Comparison of ENCODE assay signal across 9 mouse cellular contexts in the genomic region with DNA sequence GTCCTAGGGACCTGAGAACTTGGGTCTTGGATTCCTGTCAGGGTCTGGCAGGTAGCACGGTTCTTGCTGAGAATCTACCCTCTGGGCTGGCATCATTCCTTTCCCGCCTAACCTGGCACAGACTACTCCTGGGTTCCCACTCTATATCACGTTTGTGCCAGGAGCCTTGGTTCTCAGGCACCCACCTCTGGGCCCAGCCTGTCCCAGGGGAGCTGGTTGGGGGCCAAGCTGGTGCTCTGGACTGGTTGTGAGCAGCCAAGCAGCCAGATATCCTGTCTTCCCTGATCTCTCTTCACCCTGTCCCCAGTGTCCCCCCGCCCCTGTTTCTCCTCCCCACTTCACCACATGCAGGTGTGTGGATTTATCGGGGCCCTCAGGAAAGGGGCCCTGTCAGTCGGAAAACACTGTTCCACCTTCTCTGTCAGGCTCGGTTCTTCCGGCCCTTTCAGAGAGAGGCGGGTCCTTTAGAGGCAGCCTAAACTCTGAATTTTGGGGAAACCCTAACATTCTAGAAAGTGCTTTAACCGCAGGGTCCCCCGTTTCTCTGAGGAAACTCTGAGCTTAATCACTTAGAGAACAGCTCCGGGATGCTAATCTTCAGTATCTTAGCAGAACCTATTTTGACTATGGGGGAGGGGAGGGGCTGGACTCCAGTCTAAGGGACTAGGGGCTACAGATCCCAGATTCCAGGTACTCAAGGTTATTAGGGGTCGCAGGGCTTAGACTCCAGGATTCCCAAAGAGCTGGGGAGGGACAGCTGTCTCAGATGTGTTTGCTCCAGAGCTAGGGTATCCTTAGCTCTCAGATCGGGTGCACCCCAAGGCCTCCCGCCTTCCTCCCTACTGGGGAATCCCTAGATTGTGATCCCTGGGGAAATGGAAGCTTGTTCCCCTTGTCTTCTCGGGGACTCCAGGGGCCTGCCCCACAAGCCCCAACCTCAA. TPM values are rescaled to one million over a fixed set of nuclear protein-coding genes. Genes with fewer than 3 reads are reported as not detected.
A peak's percentile ranks its signal among the peaks of the same experiment; 100 is the strongest.
DNase-seq lines count a peak whose midpoint lies in the region; ATAC-seq and TF ChIP-seq lines count a peak whose summit lies in the region.
"Had no signal": no experiment of that assay in that cellular context is flagged by ENCODE, and none has a peak within 500 bp of the region (broad histone marks: within the 10 kb centered on the region; RNA-seq: fewer than 3 reads in every experiment).

No protein-coding gene starts in this region.

- peak overlapping the region; percentile 54; the same call in 1 of the 2 replicates for H3K27ac ChIP-seq in left cerebral cortex, adult 2 months
- H3K27ac ChIP-seq in embryonic facial prominence, embryonic 13.5 days = peak overlapping the region; percentile 77
- H3K27ac ChIP-seq in intestine, embryonic 15.5 days = peak overlapping the region; percentile 58
- H3K27ac ChIP-seq in neural tube, embryonic 13.5 days (replicated peaks) = no peak overlapping the region
- H3K27ac ChIP-seq: macrophage had no signal

- H3K27me3 ChIP-seq in embryonic facial prominence, embryonic 13.5 days = peaks cover 6% of the 10 kb centered on the region
- H3K27me3 ChIP-seq in intestine, embryonic 15.5 days (replicated peaks) = no peaks in the 10 kb centered on the region
- H3K27me3 ChIP-seq in neural tube, embryonic 13.5 days = peaks cover 44% of the 10 kb centered on the region

- H3K9me3 ChIP-seq in embryonic facial prominence, embryonic 13.5 days = no peaks in the 10 kb centered on the region
- no peaks in the 10 kb centered on the region for H3K9me3 ChIP-seq in intestine, embryonic 15.5 days
- H3K9me3 ChIP-seq in neural tube, embryonic 13.5 days = no peaks in the 10 kb centered on the region

- H3K4me2 ChIP-seq in embryonic facial prominence, embryonic 13.5 days = peak overlapping the region; percentile 84
- peak overlapping the region; percentile 86 for H3K4me2 ChIP-seq in intestine, embryonic 15.5 days (replicated peaks)
- H3K4me2 ChIP-seq in neural tube, embryonic 13.5 days = peak overlapping the region; percentile 69

- H3K36me3 ChIP-seq in embryonic facial prominence, embryonic 13.5 days = peaks cover 22% of the 10 kb centered on the region
- H3K36me3 ChIP-seq in intestine, embryonic 15.5 days = no peaks in the 10 kb centered on the region
- no peaks in the 10 kb centered on the region for H3K36me3 ChIP-seq in neural tube, embryonic 13.5 days

- 7% methylated on average over 16 of the region's 16 CpGs for WGBS in embryonic facial prominence, embryonic 13.5 days
- 9% methylated on average over 16 of the region's 16 CpGs for WGBS in intestine, embryonic 15.5 days
- WGBS in neural tube, embryonic 13.5 days = 12% methylated on average over 16 of the region's 16 CpGs

- H3K4me1 ChIP-seq in embryonic facial prominence, embryonic 13.5 days = peaks cover 33% of the 10 kb centered on the region
- peaks cover 31% of the 10 kb centered on the region for H3K4me1 ChIP-seq in intestine, embryonic 15.5 days (replicated peaks)
- H3K4me1 ChIP-seq in neural tube, embryonic 13.5 days (replicated peaks) = peaks cover 21% of the 10 kb centered on the region

- peak overlapping the region; percentile 75 for H3K9ac ChIP-seq in embryonic facial prominence, embryonic 13.5 days
- peak overlapping the region; percentile 59 for H3K9ac ChIP-seq in intestine, embryonic 15.5 days
- H3K9ac ChIP-seq in neural tube, embryonic 13.5 days = peak overlapping the region; percentile 72

- H3K4me3 ChIP-seq in left cerebral cortex, adult 2 months = peak overlapping the region; percentile 49
- H3K4me3 ChIP-seq in embryonic facial prominence, embryonic 13.5 days = peak overlapping the region; percentile 54
- H3K4me3 ChIP-seq in intestine, embryonic 15.5 days (replicated peaks) = peak overlapping the region; percentile 55
- H3K4me3 ChIP-seq in neural tube, embryonic 13.5 days = peak overlapping the region; percentile 41

- DNase-seq in left cerebral cortex, adult 2 months (ENCODE audit: extremely low spot score in 1 of 2, low spot score in 2 of 2) = no peak
- no peak for DNase-seq in left cerebral cortex, adult 9 months (ENCODE audit: low spot score in 2 of 2)
- no peak for DNase-seq in thymus, postnatal 4 days
- DNase-seq in left cerebral cortex, postnatal 4 days = no peak

- intact Hi-C loops in left cerebral cortex, adult 2 months (cut with DNase I) = no loop called here
- intact Hi-C loops in left cerebral cortex, postnatal 4 days (cut with DNase I) = no loop called here

- TF ChIP-seq CTCF in left cerebral cortex, adult 2 months (IDR thresholded peaks at IDR 0.05) = no peak

- no peak for ATAC-seq in embryonic facial prominence, embryonic 13.5 days (ENCODE audit: insufficient number of reproducible peaks, insufficient read depth, low FRiP score, low TSS enrichment, low read depth)
- peak; percentile 59 for ATAC-seq in intestine, embryonic 15.5 days
- peak; percentile 4; the same call in 1 of the 2 replicates for ATAC-seq in neural tube, embryonic 13.5 days (ENCODE audit: low read depth)
- no peak for ATAC-seq in erythroid progenitor cell, adult 5-6 weeks (replicated peaks; ENCODE audit: low FRiP score, poor library complexity, severe bottlenecking)

RNA-seq across cellular contexts. Expression of a gene that starts 1.1 kb away (rescaled TPM):
- 10 to 100 TPM; 12.2 to 15.1 TPM for total RNA-seq in left cerebral cortex, adult 2 months (2021)
- polyA plus RNA-seq in embryonic facial prominence, embryonic 13.5 days (2015; fragmentation: Nextera tagmentation; extraction: Ambion mirVana) = 98.1 and 116 TPM in 2 replicates
- 76.9 and 79.4 TPM in 2 replicates for polyA plus RNA-seq in intestine, embryonic 15.5 days (2015; fragmentation: Nextera tagmentation; extraction: Ambion mirVana)
- 14.2 and 16.6 TPM in 2 replicates for polyA plus RNA-seq in neural tube, embryonic 13.5 days (2015; fragmentation: Nextera tagmentation; extraction: Ambion mirVana)
- total RNA-seq in erythroid progenitor cell, adult 5-6 weeks (2015; ENCODE audit: low replicate concordance) = not detected in 2 replicates
- total RNA-seq in erythroid progenitor cell, adult 5-6 weeks (2017; ENCODE audit: low replicate concordance) = not detected in 2 replicates
- 1 to 10 TPM; 6.8 to 7.4 TPM for total RNA-seq in left cerebral cortex, postnatal 4 days (2021)

RNA-seq across cellular contexts. Expression of a gene that starts 19.4 kb away (rescaled TPM):
- total RNA-seq in left cerebral cortex, adult 2 months (2021) = 1 to 10 TPM; 7.9 to 8.2 TPM
- 82.9 and 87.0 TPM in 2 replicates for polyA plus RNA-seq in embryonic facial prominence, embryonic 13.5 days (2015; fragmentation: Nextera tagmentation; extraction: Ambion mirVana)
- polyA plus RNA-seq in intestine, embryonic 15.5 days (2015; fragmentation: Nextera tagmentation; extraction: Ambion mirVana) = 148 and 154 TPM in 2 replicates
- polyA plus RNA-seq in neural tube, embryonic 13.5 days (2015; fragmentation: Nextera tagmentation; extraction: Ambion mirVana) = 54.6 and 56.2 TPM in 2 replicates
- total RNA-seq in erythroid progenitor cell, adult 5-6 weeks (2015; ENCODE audit: low replicate concordance) = not detected in 2 replicates
- total RNA-seq in erythroid progenitor cell, adult 5-6 weeks (2017; ENCODE audit: low replicate concordance) = 0.64 TPM in 1 of 2 replicates, not detected in the other
- 10 to 100 TPM; 35.7 to 36.4 TPM for total RNA-seq in left cerebral cortex, postnatal 4 days (2021)

RNA-seq across cellular contexts. Expression of a gene that starts 26.9 kb away (rescaled TPM):
- not detected for total RNA-seq in left cerebral cortex, adult 2 months (2021)
- polyA plus RNA-seq in embryonic facial prominence, embryonic 13.5 days (2015; fragmentation: Nextera tagmentation; extraction: Ambion mirVana) = 8.1 and 10.4 TPM in 2 replicates
- 24.5 and 26.4 TPM in 2 replicates for polyA plus RNA-seq in intestine, embryonic 15.5 days (2015; fragmentation: Nextera tagmentation; extraction: Ambion mirVana)
- not detected in 2 replicates for polyA plus RNA-seq in neural tube, embryonic 13.5 days (2015; fragmentation: Nextera tagmentation; extraction: Ambion mirVana)
- not detected in 2 replicates for total RNA-seq in erythroid progenitor cell, adult 5-6 weeks (2015; ENCODE audit: low replicate concordance)
- total RNA-seq in erythroid progenitor cell, adult 5-6 weeks (2017; ENCODE audit: low replicate concordance) = not detected in 2 replicates
- under 1 TPM in 1 of 2 experiments, not detected in 1; 0.93 TPM for total RNA-seq in left cerebral cortex, postnatal 4 days (2021)
- polyA plus RNA-seq: macrophage had no signal

RNA-seq across cellular contexts. Expression of a gene that starts 52.9 kb away (rescaled TPM):
- under 1 TPM; 0.56 to 0.77 TPM for total RNA-seq in left cerebral cortex, adult 2 months (2021)
- 2.2 and 3.6 TPM in 2 replicates for polyA plus RNA-seq in embryonic facial prominence, embryonic 13.5 days (2015; fragmentation: Nextera tagmentation; extraction: Ambion mirVana)
- polyA plus RNA-seq in intestine, embryonic 15.5 days (2015; fragmentation: Nextera tagmentation; extraction: Ambion mirVana) = 13.3 and 13.9 TPM in 2 replicates
- 0.32 and 1.8 TPM in 2 replicates for polyA plus RNA-seq in neural tube, embryonic 13.5 days (2015; fragmentation: Nextera tagmentation; extraction: Ambion mirVana)
- total RNA-seq in erythroid progenitor cell, adult 5-6 weeks (2015; ENCODE audit: low replicate concordance) = 15.5 and 21.3 TPM in 2 replicates
- total RNA-seq in erythroid progenitor cell, adult 5-6 weeks (2017; ENCODE audit: low replicate concordance) = 0.77 TPM in 1 of 2 replicates, not detected in the other
- total RNA-seq in left cerebral cortex, postnatal 4 days (2021) = 1 to 10 TPM in 1 of 2 experiments, under 1 TPM in 1; 0.76 to 1.3 TPM

RNA-seq across cellular contexts. Expression of a gene that starts 54.5 kb away (rescaled TPM):
- total RNA-seq in left cerebral cortex, adult 2 months (2021) = 100 to 1,000 TPM; 117 TPM
- polyA plus RNA-seq in embryonic facial prominence, embryonic 13.5 days (2015; fragmentation: Nextera tagmentation; extraction: Ambion mirVana) = 112 and 139 TPM in 2 replicates
- polyA plus RNA-seq in intestine, embryonic 15.5 days (2015; fragmentation: Nextera tagmentation; extraction: Ambion mirVana) = 208 and 215 TPM in 2 replicates
- polyA plus RNA-seq in neural tube, embryonic 13.5 days (2015; fragmentation: Nextera tagmentation; extraction: Ambion mirVana) = 117 and 134 TPM in 2 replicates
- 14.7 and 16.9 TPM in 2 replicates for total RNA-seq in erythroid progenitor cell, adult 5-6 weeks (2015; ENCODE audit: low replicate concordance)
- 8.9 and 10.4 TPM in 2 replicates for total RNA-seq in erythroid progenitor cell, adult 5-6 weeks (2017; ENCODE audit: low replicate concordance)
- 100 to 1,000 TPM in 1 of 2 experiments, 10 to 100 TPM in 1; 95.8 to 104 TPM for total RNA-seq in left cerebral cortex, postnatal 4 days (2021)

Comparison
In these comparisons a context has a peak if more than half of its experiments do, and no peak if none do; other contexts are left out.
1. ATAC-seq: peak in intestine, embryonic 15.5 days (single experiment) and neural tube, embryonic 13.5 days (single experiment); none in embryonic facial prominence, embryonic 13.5 days (single experiment) and erythroid progenitor cell, adult 5-6 weeks (single experiment).
2. RNA of a gene that starts 1.1 kb away (total RNA-seq): 12.2 to 15.1 TPM in left cerebral cortex, adult 2 months and 6.8 to 7.4 TPM in left cerebral cortex, postnatal 4 days; not detected in erythroid progenitor cell, adult 5-6 weeks; every median in the first group is over 4 times any median in the second.
3. RNA of a gene that starts 19.4 kb away (total RNA-seq): 35.7 to 36.4 TPM in left cerebral cortex, postnatal 4 days and 7.9 to 8.2 TPM in left cerebral cortex, adult 2 months; 0.64 TPM in erythroid progenitor cell, adult 5-6 weeks; every median in the first group is over 4 times any median in the second.
4. Peak in every context shown above with its lines, with median percentiles within 50 percentile points of each other: H3K4me3 ChIP-seq, H3K4me2 ChIP-seq and H3K9ac ChIP-seq.